Mouse (Mus musculus) skeletal muscle tissue, adult 2 months (tissue): ENCODE measurements around the gene Spp2.
"Not testable (repeated sequence)": the region's sequence is repeated elsewhere in the genome, so short reads cannot be mapped to it uniquely, and the experiment has no call there.

ENCODE experiments used
- DNase-seq: peaks from one replicate; pipeline ENCODE4 v3.0.0-alpha.2; 2012; ENCODE audit warnings: low read depth, low spot score

Gene Spp2

DNA sequence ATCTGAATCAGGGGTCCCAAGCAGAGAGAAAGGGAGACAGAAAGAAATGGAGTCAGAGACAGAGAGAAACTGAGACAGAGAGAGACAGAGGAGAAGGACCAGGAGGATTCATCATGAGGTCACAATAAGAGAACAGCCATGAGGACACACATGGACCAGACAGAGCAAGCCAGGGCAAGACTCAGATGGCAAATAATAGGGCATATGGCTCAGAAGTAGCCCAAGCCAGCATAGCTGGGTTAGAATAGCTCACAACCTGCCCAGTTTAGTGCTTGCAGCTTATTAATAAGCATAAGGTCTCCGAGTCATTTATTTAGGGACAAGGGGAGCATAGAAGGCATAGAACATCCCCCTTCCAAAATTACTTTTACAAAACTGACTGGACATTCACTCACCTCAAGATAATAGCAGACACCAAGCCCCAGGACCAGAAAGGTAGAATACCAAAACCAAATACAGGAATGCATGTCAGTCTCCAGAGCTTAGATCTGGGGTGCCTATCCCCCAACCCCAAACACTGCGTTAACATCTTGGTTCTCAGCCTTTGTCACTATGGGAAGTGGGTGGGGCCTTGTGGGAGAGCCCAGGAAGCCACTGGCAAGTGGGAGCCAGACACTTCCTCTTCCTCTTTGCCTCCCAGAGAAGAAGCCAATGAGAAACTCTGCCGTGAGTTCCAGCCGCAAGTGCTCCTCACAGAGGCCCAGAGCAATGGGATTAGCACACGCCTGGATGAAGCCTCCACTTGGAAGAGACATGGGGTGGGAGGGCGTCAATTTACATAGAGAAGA lies 26.5 kb downstream of the Spp2 start:
- no peak for DNase-seq

DNA sequence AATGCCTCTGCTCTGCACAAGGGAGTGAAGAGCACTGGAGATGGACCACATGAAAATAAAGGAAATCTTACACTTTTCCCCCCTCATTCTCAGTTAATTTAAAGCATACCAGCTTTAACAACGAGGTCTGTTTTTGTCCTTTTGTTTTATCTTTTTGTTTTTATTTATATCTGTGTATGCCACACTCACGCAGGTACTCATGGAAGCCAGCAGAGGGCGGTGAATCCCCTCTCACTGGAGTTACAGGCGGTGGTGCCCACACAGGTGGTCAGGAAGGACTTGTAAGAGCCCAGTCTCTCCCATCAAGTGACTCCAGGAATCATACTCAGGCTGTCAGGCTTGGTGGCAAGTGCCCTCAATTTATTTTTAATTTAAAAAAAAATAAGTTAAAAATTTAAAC lies 27.3 kb downstream of the Spp2 start:
- no peak for DNase-seq

DNA sequence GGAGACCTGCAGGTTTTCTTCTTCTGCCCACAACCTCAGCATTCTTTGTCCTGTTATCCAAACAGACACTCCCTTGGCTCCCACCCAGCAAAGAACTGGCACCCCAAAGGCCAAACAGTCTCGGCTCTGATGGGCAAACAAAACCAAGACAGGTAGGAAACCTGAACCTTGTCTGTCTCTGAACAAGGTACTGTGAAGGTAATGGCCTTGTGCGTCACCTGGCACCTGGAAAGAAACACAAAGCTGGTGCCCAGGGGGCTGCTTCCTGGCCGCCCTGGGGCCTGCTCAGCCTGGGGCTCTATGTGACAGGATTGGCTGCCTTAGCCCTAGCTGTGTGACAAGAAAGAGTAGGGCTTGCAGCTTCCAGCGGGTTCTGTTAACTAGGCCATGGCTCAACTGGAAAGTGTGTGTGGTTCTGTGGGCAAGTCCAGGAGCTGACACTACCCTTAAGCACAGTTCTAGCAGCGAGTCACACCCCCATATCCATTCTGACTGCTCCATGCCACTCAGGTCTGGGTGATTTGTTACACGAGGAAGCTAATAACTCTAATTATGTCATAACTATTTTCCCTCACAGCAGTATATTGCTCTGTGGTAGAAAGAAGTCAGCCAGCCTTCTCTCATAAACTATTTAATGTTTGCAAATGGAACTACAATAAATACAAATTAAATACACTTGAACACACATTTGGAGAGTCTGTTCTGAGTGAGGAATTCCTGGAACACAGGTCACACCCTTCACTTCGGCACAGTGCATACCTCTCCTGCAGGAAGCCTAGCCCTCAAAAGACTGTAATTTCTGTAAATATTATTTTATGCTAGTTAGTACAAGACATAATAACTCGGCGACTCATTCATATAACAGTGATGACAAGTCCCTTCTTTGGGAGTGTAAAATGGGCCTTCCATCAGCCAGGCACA lies 30.7 kb downstream of the Spp2 start:
- DNase-seq: no peak

DNA sequence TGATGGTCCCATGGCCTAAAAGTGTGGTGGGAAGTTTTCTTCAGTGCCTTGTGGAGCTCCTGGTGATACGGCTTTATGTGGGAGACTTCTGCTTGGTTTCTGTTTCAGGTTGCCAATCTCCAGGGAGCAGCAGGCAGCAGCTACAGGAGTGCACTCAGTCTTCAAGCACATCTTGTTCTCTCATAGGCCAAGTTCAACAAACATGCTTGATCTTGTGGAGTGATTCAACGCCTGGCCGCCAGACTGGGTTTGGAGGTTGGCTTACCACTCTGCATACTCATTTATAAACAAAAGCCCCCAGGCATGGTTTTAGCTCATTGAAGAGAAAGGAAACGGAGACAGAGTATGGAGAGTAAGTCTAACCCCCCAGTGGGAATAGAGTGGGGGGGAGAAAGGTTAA lies 36.6 kb downstream of the Spp2 start:
- no peak for DNase-seq

DNA sequence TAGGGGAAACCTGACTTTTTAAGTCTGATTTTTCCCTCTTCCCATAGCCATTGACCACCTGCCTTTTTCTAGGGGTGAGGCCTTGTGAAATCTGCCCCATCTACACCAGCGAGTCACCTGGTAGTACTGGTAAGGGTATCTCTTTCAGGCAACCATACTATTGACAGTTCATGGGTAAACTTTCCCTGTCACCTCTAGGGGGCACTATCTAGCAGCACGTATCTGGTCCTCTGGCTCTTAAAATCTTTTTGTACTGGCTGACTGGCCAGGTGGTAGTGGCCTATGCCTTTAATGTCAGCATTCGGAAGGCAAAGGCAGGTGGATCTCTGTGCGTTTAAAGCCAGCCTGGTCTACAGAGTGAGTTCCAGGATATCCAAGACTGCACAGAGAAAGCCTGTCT lies 38.6 kb downstream of the Spp2 start:
- DNase-seq: no peak

DNA sequence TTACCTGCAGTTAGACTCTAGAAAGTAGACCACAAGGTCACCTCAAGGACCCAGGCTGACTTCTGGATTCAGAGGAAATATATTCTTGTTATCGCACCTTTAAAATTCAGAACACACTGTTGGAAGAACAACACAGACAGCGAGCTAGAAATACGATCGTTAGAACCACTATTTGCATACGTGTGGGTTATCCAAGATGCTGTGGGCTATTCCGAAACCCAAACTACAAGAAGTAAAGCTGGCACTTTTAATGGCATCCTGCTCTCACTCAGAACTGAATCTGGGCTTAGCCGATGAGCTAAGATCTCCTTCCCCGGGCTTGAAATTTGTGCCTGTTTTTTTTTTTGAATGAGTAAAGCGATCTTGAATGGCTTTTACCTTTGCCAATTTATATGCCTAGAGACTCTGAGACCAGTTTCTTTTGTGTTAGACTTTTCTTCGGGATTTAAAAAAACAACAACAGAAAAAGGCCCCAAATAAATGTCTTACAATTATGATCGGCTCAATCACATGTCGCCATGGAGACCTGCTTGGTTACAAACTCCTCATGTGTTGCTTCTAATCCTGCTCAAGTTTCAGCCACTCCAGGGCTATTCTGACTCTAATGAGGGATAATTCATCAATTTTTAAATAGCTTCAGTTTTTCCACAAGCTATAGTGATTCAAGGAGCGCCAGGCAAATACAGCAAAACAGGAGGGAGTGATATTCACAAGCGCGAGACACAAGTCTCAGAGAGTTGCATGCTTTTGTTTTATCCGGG lies 39.7 kb downstream of the Spp2 start:
- DNase-seq: no peak

DNA sequence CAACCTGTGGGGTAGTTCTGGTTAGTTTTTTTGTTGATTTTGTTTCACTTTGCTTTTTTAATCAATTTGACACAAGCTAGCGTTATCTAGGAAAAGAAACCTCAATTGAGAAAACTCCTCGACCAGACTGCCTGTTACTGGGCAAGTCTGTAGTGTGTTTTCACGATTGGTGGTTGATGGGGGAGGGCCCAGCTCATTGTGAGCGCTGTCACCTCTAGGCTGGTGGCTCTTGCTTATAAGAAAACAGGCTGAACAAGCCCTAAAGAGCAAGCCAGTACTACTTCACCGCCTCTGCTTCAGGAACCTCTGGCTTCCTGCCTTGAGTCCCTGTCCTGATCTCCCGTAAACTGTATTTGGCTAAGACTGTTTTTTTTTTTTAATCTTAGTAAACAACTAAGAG lies 40.7 kb downstream of the Spp2 start:
- DNase-seq: no peak

DNA sequence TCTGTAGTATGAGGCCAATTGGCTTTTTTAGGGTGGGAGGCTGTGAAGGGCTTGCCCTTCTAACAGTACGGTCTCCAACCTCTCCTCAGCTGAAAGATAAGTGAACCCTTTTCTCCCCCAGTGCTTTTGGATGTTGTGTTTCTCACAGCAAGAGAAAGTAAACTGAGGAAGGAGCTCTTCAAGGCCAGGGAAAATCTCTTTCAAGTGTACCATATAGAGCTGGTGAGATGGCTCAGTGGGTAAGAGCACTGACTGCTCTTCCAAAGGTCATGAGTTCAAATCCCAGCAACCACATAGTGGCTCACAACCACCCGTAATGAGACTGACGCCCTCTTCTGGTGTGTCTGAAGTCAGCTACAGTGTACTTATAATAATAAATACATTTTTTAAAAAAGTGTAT lies 41.3 kb downstream of the Spp2 start:
- not testable (repeated sequence) for DNase-seq

DNA sequence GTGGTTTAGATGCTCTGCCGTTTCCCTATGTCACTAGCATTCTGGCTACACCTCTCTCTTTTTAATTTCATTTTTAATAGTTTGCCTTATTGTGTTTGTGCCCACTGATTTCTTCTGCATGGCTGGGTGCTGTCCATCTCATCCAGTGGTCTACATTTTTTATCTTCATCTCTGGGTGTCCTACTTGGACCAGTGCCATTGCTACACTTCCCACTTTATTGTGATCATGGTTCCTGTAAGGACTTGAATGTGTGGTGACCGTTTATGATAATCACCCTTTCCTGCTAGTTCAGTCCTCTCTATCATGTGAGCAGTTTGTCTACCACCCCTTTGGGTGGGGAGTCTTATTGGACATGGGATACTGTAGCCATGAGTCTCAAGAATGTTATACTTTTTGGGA lies 43.0 kb downstream of the Spp2 start:
- DNase-seq: no peak

DNA sequence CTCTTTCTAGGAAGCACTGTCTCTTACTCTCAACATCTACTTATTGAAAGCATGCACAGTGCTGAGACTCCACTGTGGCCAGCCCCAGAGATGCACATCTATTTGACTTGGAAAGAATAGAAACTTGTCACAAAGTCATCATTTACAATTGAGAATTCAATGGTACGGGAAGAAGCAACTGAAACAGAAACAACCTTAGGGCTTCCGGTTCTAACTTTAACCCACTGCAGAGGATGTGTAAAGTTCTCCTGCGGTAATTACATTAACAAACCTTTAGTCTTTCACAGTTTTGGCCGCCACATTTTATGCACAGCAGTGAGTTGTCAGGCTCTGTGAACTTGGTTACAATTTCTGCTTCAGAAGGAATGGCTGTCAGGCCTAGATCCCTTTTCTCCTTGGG lies 43.9 kb downstream of the Spp2 start:
- DNase-seq: no peak

DNA sequence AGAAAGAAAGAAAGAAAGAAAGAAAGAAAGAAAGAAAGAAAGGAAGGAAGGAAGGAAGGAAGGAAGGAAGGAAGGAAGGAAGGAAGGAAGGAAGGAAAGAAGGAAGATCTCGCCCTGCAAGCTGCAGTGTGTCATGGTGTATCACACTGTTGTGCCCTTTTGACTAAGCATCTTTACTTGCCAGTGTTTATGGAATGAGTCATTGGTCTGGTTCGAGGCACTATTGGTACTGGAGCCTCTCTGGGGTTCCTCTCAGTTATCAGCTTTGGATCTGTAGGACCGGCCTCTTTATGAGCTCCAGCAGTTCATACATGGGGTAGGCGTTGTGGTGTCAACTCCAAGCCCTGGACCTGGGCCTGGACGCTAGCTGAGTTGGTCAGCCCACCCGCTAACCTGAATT lies 45.4 kb downstream of the Spp2 start:
- no peak for DNase-seq

DNA sequence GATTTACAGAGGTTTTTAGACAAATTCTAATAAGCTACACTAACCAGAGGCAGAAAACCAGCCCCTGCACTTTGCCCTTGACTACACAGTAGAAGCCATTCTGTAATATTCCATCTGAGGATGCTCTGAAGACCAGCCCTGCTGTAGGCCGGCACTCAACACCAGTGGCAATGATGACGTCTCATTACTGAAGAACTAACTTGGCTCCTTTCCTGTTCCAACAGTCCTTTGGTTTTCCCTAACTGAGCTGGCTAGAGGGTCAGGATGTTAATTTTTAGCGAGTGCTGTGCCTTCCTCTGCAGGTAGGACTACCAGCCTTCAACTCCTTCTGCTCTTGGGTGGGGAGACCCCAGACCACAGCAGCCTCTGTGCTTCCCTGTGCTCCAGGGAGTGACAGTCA lies 47.9 kb downstream of the Spp2 start:
- no peak for DNase-seq

DNA sequence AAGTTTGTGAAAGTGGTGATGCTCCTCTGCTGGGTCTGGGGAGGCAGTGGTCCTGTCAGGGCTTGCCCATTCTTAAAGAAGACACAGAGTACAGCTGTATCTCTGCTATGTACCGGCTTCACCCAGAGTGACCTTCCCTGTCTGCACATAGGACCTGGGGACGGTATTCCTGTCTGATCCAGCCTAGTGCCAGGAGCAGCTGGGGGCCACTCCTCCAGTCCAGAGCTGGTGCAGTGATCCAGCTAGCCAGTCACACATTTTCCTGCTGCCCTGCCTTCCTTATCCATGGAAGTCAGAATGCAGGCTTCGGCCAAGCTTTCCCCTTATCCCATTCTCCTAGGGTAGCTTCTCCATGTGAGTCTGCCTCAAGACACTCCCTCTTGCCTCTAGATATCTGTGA lies 49.0 kb downstream of the Spp2 start:
- no peak for DNase-seq

DNA sequence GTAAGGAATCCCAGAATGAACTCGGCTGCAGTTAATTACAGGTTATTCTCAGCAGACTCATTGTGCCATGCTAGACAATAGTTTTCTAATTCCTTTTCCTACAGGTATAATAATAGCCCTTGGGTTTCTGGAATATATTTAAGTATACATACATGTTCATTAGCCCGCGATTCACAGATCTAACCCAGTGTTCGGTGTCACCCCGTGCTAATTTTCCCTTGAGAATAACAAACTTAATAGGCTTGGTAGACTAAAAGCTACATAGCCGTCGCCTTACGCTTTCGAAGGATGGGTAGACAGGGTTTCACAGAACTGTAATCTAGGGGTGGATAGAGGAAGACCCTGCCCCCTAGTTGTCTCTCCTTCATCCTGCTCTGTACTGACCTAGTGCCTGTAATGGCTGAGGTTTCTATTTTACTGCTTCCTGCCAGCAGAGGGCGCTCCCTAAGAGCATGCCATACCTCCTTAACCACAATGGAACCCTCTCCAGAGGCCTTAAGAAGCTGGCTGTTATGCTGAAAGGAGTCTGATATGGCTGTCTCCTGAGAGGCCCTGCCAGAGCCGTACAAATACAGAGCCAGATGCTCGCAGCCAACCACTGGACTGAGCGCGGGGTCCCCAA lies 49.8 kb downstream of the Spp2 start:
- peak; percentile 42 for DNase-seq

DNA sequence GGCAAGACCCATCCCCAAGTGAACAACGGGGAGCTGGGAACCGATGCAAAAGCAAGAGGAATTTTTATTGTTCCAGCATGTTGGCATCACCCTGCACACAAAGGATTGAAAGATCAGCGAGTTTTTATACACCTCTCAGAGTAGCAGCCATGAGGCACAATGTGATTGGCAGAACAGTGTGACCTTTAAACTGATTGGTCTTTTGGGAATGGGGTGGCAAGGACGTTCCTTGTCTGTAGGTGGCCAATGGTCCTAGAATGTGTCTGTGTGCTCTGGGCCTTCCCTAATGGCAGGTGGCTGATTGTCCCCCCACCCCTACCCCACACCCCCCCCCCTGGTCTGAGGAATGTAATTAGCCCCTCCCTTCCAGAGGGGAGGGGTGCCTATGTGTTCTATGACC lies 52.4 kb downstream of the Spp2 start:
- DNase-seq: no peak

DNA sequence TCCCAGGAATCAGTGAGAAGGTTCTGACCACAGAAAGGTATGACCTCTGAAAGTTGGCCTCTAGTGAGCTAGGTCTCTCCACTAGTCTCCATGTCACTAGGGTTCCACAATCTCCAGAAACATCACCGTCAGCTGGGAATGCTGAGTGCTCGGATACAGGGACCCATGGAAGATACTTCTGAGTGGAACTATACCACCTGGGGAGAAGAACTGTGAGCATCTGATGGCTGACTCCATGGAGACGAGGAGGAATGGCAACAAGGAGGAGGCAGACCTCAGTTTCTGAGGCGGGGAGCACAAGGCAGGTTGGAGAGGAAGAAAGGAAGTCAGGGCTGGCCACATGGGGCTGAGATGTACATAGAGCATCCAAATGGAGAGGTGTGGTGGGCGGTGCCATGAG lies 52.9 kb downstream of the Spp2 start:
- DNase-seq: no peak

DNA sequence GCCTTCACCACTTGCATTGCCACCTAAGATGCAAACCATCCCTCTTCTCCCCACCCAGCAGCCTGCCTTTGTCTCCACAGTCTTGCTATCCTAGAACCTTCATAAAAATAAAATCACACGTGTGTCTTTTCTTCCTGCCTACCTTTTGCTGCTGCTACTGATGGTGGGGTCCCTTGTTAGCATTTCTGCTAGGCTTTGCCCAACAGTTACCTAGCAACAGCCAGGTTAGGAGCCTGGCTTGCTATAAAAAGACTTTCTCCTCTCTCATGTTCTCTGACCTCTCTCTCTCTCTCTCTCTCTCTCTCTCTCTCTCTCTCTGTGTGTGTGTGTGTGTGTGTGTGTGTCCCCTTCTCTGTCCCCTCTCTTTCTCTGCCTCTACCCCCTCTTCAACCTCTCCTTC lies 54.3 kb downstream of the Spp2 start:
- no peak for DNase-seq

DNA sequence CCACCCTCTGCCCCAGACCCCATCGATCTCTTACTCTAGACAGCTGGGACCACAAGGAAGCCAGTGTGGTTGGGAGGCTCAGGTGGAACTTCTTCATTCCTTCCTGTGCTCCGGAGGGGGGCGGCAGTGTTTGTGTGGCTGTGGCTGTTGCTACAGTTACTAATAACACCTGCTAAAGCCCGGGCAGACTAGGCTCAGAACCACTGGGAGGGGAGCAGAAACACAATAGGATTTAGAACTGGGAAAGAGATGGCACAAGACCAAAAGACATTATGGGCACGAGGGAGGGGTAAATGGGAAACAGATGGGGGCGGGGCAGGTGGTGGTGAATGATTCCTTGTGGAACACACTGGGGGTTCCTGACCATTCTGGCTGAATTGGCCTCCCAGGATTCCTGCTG lies 55.7 kb downstream of the Spp2 start:
- DNase-seq: no peak

DNA sequence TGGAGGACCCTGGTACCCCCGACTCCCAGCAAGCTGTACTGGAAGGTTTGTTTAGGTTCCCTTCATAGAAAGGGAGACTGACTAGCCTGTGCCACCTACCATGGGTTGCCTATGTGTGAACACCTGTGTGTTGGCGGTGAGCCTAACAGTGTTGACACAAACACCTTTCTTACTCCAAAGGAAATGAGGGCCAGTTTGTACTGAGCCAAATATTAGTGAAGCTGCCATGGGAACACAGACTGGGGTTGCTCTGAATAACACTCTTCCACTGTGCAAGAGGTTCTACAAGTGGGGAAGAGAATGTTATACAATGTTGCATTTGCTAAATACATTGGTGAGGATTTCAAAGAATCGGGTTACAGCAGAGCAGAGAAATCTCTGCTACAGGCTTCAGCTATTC lies 56.5 kb downstream of the Spp2 start:
- DNase-seq: no peak

DNA sequence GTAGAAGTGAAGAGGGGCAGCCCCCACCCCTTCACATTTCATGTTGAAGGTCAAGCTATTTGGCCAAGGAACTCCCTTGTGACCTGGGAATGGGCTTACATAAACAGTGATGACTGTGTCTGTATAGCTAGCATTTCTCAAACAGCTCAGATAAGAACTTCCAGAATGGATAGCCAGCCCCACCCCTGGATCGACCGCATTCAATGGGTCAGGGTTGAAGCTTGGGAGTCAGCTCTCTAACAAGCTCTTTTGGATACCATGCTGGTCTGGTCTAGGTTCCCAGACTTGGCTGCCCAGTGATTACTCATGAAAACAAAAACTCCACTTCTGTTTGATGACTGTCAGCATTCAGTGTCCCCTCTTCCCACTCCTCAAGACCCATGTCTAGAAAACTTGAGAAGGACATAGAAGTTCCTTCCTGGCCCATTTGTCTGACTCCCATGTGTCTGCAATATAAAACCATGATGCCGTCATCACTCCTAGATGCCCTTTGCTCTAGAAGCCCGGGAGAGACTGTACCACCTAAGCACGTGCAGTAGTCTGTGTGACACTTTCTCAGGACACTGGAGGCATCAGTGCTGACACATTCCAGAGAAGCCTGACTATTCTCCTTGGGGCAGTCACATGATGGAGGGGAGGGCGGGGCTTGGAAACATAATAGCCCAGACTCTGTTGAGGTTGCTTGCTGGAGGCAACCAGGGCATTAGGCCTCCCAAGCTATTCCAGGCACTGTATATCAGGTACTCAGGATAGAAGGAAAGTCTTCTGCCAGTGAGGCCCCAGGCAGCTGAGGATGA lies 57.5 kb downstream of the Spp2 start:
- no peak for DNase-seq

DNA sequence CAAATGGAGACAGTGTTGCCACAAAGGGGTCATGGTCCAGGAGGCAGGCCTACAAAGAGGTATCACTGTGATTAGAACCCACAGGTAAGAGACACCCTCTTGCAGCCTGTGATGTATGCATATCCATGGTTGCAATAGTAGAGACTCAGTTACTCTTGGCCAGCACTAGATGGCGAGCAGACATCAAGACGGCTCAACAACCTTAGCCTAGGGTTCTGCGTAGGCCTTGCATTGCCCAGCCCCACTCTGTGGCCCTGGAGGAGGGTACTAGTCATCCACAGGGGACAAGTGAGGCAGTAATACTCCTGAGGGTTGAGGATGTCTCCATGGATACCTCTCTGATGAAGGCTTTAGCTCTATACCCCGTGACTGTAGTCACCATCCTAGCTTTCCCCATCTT lies 59.0 kb downstream of the Spp2 start:
- no peak for DNase-seq
